Mouse (Mus musculus) lung, postnatal 25 days (tissue): Measurements from ENCODE around the gene Wdr31.
A peak's percentile ranks its signal among the peaks of the same experiment; 100 is the strongest.

Experiments
- DNase-seq: peaks from one replicate; pipeline ENCODE4 v3.0.0; 2022; ENCODE audit warnings: low spot score

Wdr31 gene

DNA sequence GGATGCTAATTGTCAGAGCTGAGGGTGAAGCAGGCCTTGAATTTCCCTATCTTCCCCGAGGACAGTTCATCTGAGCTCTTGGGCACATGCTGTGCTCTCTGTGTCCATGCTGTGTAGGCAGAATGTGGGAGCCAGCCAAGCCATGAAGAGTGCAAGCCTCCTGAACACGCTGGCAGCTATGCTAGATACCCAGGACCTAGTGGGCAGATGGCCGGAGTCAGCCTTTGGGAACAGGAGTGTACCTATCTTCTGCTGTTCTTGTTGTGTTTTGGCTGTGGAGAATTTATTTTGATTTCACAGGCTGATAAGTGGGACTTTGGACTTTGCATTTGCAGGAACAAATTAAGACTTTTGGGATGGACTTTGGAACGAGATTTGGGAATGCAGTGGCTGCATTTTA, 30.2 kb downstream of the Wdr31 start:
- DNase-seq = no peak

DNA sequence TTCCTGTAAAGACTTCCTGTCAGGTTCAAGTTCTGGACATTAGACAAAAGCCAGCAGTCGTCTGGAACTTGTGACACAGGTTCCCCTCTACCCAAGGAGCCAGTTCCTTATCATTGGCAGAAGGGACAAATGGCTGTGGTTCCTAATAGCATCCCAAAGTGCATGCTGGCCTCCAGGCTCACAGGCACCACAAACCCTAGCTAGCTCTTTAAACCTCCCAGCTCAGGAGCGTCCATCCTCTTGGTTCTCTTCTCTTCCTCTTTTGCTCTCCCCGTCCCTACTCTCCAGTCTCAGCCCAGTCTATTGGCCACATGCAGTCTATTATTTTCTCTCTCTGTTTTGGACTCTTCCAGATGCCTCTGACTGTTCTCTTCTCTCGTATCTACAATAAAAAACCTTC, 30.9 kb downstream of the Wdr31 start:
- no peak for DNase-seq

DNA sequence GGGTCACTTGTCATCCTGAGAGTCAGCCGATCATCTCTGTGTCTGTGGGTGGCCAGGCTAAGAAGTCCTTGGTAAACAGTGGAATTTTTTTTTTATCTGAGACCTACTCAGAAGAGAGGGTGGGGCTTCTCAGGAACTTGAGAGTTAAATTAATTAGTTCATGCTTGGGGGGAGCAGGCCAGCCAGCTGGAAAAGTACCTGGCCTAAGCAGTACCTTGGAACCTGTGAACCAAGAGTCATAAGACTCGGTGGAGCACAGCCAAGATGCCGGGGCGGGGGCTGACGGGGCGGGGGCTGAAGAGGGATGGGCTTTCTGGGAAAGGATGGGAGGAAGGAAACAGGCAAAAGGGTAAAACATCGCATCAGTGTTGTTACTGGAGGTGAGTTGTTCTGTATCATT, 32.8 kb downstream of the Wdr31 start:
- no peak for DNase-seq

DNA sequence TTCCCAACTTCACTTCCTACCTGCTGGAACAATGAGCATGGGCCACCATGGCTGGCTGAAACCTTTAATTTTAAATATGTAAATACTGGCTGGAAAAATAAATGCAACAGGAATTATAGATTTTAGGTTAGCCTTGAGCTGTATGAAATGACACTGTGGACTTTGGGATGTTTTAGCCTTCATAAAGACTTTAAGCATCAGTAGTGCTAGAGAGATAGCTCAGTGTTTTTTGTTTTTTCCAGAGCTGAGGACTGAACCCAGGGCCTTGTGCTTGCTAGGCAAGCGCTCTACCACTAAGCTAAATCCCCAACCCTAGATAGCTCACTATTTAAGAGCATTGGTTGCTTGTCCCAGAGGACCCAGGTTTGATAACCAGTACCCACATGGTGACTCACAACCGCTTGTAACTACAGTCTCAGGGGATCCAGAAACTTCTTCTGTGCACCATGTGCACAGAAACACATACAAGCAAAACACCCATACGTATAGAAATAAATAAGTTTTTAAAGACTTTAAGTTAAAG, 33.4 kb downstream of the Wdr31 start:
- DNase-seq = no peak

DNA sequence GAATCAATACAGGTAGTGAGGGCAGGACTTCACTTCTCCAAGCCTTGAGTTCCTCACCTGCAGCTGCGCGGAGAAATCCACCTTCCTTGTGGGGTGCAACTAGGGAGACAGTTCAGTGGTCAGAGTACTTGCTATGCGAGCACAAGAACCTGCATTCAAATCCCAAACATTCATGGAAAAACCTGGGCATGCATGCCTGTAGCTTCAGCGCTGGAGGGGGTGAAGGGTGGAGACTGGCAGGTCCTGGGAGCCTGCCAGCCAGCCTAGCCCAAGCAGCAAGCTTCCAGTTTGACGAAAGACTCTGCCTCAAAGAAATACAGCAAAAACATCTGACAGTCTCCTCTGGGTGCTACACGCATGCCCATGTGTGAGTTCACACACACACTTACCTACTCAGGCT, 35.6 kb downstream of the Wdr31 start, which contains the start of gene Rnf183:
TSS of gene Rnf183 (minus strand) at position 172 of the 400 bp plus-strand sequence.
- no peak for DNase-seq

DNA sequence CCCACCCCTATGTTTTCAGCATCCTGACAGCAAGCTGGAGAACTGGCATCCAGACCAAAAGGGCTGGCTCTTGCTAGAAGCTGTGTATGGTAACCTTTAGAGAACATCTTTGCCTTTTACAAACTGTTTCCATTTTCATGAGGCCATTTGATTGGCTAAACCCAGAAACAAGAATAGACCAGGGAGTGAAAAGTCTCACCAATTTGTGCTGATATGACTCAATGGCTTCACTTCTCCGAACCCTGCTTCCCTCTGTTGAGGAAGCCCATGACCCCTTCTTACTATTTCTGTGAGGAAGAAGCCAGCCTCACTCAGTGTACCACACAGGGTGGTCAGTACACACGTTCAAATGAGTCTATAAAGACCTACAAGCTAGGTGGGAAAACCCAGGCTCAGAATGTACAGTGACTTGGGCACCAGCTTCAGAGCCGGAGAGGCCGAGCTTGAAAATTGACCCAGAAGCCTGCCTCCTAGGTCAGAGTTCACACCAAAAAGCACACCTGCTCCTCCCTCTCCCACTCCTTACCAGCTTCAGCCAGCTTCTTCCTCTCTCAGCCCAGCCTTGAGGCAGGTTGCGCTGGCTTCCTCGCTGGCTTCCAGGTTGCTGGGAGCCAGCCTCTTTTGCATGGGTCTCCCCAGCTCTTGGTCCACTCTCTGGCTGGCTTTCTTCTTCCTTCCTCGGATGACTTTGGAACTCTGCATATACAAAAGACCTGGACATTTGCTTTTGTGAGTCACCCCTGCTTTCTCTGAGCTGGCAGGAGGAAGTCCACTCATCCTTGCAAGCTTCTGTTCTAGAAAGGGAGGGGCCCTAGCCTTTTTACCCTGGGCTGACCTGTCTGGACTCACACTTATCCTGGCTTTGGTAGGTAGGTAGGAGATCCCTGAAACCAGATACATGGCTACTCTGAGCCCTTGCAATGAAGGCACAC, 36.5 kb downstream of the Wdr31 start:
- no peak for DNase-seq

DNA sequence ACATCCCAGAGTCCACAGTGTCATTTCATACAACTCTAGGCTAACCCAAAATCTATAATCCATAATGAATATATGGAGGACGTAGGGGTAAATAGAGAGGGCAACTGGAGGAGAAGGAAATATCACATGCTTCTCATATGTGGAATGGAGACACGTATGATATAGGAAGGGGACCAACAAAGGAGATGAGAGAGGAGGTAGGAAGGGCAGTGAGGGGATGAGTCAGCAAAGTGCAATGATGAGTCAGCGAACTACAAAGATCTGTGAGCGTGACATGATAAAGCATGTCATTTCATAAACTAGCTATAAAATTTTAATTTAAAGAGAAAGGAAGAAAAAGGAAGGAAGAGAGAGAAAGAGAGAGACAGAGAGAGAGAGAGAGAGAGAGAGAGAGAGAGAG, 39.2 kb downstream of the Wdr31 start:
- no peak for DNase-seq

DNA sequence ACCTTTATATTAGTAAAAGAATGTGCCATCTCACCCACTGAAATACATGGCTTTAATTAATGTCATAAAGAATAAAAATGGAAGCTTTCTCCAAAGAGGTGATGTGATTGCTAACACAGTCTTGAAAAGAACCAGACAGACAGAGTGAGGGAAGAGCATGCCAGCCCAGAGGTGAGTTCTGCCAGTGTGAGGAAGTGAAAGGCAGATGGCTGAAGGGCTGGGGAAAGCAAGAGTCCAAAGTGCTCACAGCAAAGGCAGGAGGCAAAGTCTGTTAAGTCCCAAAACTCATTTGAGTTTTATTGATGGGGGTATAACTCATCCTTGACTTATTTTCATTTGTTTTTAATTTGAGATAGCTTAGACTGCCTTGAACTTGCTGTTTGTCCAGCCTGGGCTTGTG, 40.0 kb downstream of the Wdr31 start:
- no peak for DNase-seq

DNA sequence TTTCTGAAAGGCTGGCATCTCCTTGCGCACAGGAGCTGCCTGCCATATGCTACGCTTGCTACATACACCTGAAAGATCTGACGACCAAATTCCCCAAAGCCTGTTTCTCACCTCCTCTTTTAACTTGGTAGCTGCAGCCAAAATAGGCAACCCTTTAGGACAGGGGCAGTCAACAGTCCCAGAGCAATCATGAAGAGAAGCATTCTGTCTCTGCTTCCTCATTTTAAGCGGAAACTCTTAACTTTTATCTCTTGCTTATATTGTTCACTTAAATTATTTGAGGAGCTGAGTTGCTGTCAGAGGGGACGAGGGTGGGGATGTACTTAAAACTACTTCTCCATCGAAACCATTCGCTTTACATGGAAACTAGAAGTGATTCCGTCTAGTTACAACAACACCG, 41.1 kb downstream of the Wdr31 start:
- DNase-seq = no peak

DNA sequence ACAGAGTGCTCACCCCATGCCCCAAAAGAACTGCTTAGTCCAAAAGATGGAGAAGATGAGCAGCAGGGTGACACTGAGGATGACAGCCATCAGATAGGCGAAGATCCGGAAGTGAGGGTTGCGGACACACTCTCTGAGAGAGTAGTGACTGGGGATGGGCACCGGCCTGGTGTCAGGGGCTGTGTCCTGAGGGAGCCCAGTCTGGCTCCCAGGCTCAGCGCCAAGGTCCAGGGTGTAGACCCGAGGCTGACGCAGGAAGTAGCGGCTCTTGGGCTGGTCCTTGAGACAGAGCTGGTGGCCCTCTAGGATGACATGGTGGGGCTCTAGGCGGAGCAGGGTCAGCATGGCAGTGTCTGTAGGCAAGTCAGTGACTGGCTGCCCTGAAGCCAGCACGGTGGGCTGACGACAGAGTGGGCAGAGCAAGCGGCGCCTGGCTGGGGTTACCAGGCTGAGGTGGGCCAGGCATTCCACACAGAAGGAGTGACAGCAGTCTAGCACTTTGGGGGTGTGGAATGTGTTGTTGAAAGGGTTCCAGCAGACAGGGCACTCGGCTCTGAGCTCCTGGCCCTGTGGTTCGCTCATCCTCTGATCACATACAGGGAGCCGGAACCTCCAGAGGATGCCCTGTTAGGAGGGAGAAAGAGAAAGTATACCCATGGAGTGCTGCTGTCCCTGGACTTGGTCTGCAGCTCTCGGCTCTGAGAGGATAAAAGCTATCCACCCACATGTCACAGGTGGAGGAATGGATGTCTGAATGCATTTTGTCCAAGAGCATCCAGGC, 42.5 kb downstream of the Wdr31 start:
- no peak for DNase-seq

DNA sequence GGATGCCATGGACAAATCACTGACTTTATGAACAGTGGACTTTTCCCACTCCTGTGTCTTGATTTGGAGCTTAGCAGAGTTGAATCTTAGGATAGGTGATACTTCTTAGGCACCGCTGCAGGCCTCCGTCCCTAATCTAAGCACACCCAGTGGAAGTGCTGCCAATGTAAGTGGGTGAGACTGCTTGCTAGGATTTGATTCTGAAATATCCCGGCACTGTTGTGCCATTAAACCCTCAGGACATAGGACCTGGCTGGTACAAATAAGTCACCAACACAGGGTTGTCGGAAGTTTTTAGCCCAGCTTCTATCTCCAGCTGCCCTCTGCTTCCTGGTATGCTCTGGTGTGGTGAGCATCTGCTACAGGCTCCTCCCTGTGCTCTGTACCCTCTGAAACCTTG, 44.8 kb downstream of the Wdr31 start:
- no peak for DNase-seq

DNA sequence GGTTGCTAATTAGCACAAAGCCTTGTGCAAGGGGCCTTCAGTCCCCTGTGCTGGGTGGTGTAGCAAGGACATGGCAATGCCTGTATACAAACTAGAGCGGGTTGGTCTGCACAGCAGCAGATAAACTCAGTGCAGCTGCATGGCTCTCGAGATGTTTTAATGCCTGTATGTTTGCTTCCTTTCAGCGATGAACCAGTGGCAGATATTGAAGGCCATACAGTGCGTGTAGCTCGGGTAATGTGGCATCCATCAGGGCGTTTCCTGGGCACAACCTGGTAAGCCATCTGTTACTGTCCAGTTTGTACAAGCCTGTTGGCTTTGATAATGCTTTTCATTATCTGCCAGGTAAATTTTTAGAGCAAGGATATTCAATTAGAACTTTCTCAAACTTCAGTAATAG, 51.6 kb downstream of the Wdr31 start:
- DNase-seq = no peak

DNA sequence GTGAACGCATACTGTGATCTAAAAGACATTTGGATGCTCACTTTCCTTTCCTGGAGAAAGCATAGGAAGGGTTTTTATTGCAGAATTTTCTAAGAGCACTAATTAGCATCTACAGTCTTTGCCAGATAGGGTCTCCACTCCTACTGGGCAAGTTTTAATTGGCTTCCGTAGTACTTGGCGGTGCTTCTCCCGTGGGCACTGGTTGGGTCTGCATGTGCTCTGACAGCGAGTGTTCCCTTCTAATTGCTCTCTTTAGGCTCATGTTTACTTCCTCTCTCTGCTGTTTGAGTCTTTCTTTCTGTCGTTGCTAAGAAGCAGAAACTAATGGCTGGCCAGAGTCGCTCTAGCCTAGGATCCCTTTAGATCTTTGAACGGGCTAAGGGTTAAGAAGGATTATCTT, 52.2 kb downstream of the Wdr31 start:
- no peak for DNase-seq

DNA sequence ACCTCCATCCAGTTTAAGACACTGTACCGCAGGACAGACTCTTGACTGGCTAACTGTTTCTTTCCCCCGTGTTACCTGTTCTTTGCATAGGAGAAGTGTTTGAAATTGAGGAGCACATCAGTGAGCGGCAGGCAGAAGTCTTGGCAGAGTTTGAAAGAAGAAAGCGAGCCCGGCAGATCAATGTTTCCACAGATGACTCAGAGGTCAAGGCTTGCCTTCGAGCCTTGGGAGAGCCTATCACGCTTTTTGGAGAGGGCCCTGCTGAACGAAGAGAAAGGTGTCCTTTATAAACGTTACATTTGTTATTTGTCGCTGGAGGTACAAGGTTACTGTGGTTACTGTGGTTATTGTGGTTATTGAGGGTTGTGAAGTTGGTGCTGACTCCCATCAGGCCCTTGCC, 59.1 kb downstream of the Wdr31 start:
- no peak for DNase-seq

DNA sequence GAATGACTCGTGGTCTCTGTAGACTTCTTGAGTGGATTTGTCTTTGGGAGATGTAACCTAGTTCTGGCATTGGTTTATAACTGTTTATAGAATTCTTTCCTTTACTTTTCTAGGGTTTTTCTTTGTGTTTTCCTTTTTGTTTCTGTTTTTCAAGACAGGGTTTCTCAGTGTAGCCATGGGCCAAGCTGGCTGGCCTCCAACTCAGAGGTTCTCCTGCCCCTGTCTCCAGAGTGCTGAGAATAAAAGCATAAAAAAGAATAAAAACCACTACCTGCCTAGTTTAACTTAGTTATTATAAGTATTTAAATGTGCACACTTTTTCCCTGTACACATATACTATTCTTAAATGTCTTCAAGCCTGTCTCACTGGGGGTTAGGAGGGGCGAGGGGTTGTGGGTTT, 60.4 kb downstream of the Wdr31 start:
- DNase-seq = no peak

DNA sequence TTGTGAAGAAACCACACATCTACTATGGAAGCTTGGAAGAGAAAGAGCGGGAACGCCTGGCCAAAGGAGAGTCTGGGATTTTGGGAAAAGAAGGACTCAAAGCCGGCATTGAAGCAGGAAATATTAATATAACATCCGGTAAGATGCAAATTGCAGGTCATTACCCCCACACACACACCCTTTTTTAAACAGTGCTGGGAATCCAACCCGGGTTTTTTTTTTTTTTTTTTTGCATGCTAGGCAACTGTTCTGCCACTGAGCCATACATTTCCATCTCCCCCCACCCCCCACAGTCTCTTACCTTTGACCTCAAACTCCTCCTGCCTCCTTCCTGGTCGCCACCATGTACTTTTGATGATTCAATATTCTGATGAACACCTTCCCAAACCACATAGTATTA, 61.1 kb downstream of the Wdr31 start:
- DNase-seq = no peak

DNA sequence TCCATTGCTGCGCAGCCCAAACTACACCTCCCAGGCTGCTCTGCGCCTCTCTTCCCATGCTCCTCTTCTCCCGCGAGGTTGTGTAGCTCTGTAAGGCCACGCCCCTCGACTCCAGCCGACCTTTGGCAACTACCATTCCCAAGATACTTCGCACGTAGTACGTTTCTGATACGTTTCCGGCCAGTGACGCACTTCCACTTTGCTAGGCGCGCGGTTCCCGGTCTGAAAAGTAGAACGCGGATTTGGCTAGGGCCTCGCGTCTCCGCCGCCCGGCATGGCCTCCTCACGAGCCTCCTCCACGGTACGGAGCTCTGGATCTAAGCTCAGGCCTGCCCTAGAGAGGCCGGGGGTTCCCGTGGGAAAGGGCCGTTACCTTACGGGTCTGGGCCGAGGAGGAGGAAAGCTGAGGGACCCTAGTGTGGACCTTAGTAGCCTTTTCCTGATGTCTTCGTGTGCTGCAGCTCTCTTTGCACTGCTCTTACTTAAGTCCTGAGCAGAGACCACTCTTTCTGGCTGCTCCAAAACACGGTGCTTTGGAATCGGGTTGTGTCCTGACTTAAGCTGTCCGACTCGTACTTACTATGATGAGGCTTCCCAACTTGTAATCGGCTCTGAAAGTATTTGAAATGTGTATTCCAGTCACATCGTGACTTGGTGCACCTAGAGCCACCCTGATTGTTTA, 62.0 kb downstream of the Wdr31 start, which contains the start of the genes Cdc26 and Prpf4:
TSS of gene Cdc26 (minus strand) at position 42 of the 682 bp plus-strand sequence.
TSS of gene Prpf4 (plus strand) at position 197 of the 682 bp plus-strand sequence.
- DNase-seq = peak; percentile 99

DNA sequence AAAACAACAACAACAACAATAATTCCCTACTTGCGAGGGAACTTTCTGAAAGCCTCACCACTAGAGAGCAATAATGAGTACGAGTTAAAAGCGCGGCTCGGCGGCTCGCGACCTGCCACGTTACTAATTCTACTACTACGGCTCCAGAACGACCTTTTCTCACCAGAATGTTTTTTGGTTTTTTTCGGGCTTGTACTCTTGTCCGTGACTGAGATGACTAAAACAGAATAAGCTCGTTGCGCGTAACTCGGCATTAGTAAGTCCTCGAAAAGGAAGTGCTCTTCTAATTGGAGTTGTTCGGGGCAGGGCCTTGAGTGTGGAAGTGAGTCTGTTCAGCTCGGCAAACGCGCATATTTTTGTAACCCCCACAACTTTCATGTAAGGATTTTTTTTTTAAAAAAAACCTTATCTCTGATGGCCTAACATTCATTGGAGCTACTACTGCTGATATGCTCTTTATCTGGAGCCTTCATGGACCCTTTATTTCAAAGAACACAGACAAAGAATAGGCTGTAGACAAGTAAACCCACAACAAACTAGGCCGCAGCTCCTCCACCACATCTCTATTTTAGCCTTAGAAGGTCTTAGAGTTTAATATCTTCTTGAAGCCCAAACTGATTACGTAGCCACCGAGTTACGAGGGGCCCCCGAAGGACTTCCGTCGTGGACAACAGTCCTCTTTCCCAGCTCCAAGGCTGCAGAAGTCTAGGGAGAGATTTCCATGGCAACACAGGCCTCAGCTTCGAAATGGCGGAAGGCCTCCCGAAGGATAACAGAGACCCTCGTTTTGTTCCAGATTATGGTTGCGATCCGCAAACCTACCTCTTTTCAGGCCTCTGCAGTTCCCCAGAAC, 62.7 kb downstream of the Wdr31 start:
- peak; percentile 70 for DNase-seq

DNA sequence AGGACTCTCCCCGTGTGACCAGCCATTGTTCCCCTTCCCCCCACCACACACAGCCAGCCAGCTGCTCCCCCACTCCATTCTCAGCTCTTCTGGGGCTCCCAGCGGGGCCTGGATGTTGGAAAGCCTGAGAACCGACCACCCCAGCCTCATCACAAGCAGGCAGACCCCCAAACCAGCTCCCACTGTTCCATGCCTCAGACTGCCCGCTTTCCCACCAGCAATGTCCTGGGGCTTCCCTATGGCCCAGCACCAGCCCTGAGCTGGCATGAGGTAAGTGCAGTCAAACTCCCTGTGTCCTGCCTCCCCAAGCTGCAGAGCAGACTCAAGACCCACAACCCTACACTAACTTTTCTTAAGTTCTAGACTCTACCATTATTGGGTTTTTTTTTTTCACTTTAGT, 64.6 kb downstream of the Wdr31 start:
- DNase-seq = no peak

DNA sequence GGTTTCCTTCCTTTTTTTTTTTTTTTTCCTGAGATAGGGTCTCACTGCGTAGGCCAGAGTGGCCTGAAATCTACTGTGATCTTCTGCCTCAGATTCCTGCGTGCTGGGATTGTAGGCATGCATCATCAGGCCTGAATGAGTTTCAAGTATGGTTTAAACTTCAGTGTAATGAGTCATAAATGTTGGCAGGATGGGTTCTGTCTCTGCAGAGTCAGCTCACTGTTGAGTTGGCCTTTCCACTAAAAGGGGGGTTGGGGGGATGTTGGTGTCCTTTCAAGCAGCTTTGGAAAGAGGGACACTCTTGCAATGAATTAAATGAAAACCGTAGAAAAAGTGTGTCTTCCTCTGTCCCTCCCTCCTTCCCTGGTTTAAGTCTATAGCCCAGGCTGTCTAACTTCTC, 71.7 kb downstream of the Wdr31 start:
- DNase-seq = no peak
